In the genomic region with DNA sequence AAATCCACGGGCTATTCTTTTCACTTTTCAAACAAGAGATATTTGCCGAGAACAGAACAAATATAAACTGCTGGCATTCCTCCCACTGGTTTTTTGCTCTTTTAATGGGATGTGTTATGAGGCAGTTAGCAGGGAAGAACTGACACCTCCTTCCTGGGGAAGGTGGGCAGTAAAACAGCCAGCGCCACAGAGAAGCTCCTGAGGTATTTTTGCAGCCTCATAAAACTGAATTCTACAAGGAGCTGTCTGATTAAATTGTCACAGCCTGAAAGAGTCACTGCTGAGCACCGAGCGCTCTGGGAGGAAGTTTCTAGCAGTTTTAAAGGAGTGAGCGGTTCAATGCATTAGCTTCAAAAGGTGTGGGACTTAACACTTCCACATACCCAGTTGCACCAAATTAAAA, we compare ENCODE assay signal across 21 mouse cellular contexts.
DNase-seq lines count a peak whose midpoint lies in the region; ATAC-seq and TF ChIP-seq lines count a peak whose summit lies in the region.
"Had no signal": no experiment of that assay in that cellular context is flagged by ENCODE, and none has a peak within 500 bp of the region (broad histone marks: within the 10 kb centered on the region; RNA-seq: fewer than 3 reads in every experiment).

No protein-coding gene starts in this region.

- ATAC-seq in limb, embryonic 14.5 days (ENCODE audit: low FRiP score, low read depth): peak; percentile 70; the same call in 1 of the 2 replicates
- ATAC-seq: hindbrain, embryonic 16.5 days had no signal

- intact Hi-C loops in left cerebral cortex, postnatal 4 days (cut with DNase I): no loop called here

- DNase-seq in left cerebral cortex, adult 18-20 months (ENCODE audit: low spot score in 2 of 2): peak; percentile 29 to 37
- DNase-seq in left cerebral cortex, postnatal 4 days: no peak
- DNase-seq in hindlimb bud, embryonic 11.5 days (ENCODE audit: extremely low spot score, low read depth, low spot score): peak; percentile 37
- peak; percentile 42 for DNase-seq in limb, embryonic 14.5 days (ENCODE audit: low spot score)
- peak; percentile 76 for DNase-seq in telencephalon, adult 2 months (ENCODE audit: low read depth, low spot score)
- DNase-seq in urinary bladder, postnatal 4 days (ENCODE audit: low spot score in 2 of 2): no peak
- DNase-seq in lung, postnatal 25 days (ENCODE audit: low spot score): no peak
- DNase-seq: adrenal gland, postnatal 10 days; B cell, adult 2 months; cerebellum, adult 8-10 months; kidney, adult 18-20 months; kidney, postnatal 14 days; layer of hippocampus, adult 9-11 months; lung, adult 2 months; thymus, postnatal 36 days had no signal

- 0 out of 2 replicates have a peak overlapping the region, but pooled peaks have one; percentile 0 for H3K4me2 ChIP-seq in limb, embryonic 14.5 days (replicated peaks; ENCODE audit: low read depth, low read length, severe bottlenecking)
- H3K4me2 ChIP-seq: embryonic facial prominence, embryonic 12.5 days; heart, embryonic 11.5 days; liver, embryonic 11.5 days; midbrain, embryonic 12.5 days had no signal

- no peak overlapping the region for H3K27ac ChIP-seq in limb, embryonic 14.5 days (replicated peaks; ENCODE audit: low read depth, low read length)
- H3K27ac ChIP-seq: embryonic facial prominence, embryonic 12.5 days; macrophage; midbrain, embryonic 12.5 days had no signal

- no peak overlapping the region for H3K9ac ChIP-seq in limb, embryonic 14.5 days (ENCODE audit: low read depth, low read length, severe bottlenecking)
- H3K9ac ChIP-seq: embryonic facial prominence, embryonic 12.5 days; midbrain, embryonic 12.5 days had no signal

- no peak for TF ChIP-seq POLR2A in limb, embryonic 14.5 days (IDR thresholded peaks at IDR 0.05; ENCODE audit: borderline replicate concordance, extremely low read depth, insufficient read depth, insufficient read length)

- no peaks in the 10 kb centered on the region for H3K9me3 ChIP-seq in limb, embryonic 14.5 days (ENCODE audit: control insufficient read depth, low read length)
- H3K9me3 ChIP-seq: embryonic facial prominence, embryonic 12.5 days; midbrain, embryonic 12.5 days had no signal

- 13% methylated on average over 6 of the region's 6 CpGs for WGBS in limb, embryonic 14.5 days

- H3K4me1 ChIP-seq in limb, embryonic 14.5 days (ENCODE audit: control insufficient read depth, insufficient read depth, low read length): peaks cover 5% of the 10 kb centered on the region
- H3K4me1 ChIP-seq: embryonic facial prominence, embryonic 12.5 days; midbrain, embryonic 12.5 days had no signal

- H3K36me3 ChIP-seq in limb, embryonic 14.5 days (ENCODE audit: control insufficient read depth, insufficient read depth, low read length): no peaks in the 10 kb centered on the region
- H3K36me3 ChIP-seq: embryonic facial prominence, embryonic 12.5 days; midbrain, embryonic 12.5 days had no signal

- H3K4me3 ChIP-seq in limb, embryonic 14.5 days (replicated peaks; ENCODE audit: low read length): no peak overlapping the region
- H3K4me3 ChIP-seq: embryonic facial prominence, embryonic 12.5 days; midbrain, embryonic 12.5 days had no signal

- H3K27me3 ChIP-seq in limb, embryonic 14.5 days (ENCODE audit: control insufficient read depth, insufficient read depth, low read length): no peaks in the 10 kb centered on the region
- H3K27me3 ChIP-seq: embryonic facial prominence, embryonic 12.5 days; midbrain, embryonic 12.5 days had no signal

Comparison
In these comparisons a context has a peak if more than half of its experiments do, and no peak if none do; other contexts are left out.
1. DNase-seq: peak in left cerebral cortex, adult 18-20 months (2 of 2), hindlimb bud, embryonic 11.5 days (single experiment), limb, embryonic 14.5 days (single experiment) and telencephalon, adult 2 months (single experiment); none in left cerebral cortex, postnatal 4 days (single experiment), urinary bladder, postnatal 4 days (0 of 2) and lung, postnatal 25 days (single experiment).